Mouse (Mus musculus): Measurements from ENCODE around the gene Slc9a9.

The Slc9a9 gene

DNA sequence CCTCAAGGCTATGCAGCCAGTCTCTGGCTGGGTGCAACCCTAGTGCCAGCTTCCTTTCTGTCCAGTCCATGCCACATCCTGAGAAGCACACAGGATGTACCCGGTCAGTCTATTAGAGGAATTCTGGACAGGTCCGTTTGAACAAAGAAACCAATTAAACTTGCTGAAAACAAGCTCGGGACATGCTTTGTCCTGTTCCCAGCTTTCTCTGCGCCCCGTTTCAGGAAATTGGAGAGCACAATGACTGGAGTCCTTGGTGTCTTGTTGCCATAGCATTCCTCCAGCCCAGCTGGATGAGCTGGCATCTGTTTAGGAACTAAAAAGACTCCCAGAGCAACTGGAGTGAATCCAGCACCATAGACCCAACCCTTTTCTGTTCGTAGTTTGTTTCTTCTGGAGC lies 419.3 kb downstream of the Slc9a9 start:
- DNase-seq, result peak in 1 of 2 experiments; percentile 19

GRCm38 (mm10) chr9:95096486-95096885 lies 426.8 kb downstream of the Slc9a9 start:
- DNase-seq, result no peak

- no peak for DNase-seq
Observed at GRCm38 (mm10) chr9:95105768-95106167, 436.1 kb downstream of the Slc9a9 start.

DNA sequence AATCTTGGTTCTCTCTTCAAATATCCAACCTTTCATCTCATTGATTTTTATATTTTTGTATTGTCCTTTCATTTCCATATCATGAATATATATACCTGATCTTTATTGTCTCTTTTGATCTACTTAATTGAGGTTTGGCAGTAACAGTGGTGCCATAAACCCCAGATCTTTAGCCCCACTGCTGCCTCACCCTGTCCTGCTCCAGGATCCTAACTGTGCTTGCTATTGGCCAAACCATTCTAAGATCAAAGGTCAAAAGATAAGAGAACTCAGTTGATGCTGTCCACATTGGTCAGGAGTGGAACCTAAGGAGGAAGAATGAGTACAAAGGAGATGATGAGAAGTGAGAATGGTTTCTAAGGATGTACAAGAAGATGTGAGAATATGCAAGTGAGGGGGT lies 440.1 kb downstream of the Slc9a9 start:
- DNase-seq, result no peak

- DNase-seq, result no peak
Observed at GRCm38 (mm10) chr9:95110768-95111167, 441.1 kb downstream of the Slc9a9 start.

DNA sequence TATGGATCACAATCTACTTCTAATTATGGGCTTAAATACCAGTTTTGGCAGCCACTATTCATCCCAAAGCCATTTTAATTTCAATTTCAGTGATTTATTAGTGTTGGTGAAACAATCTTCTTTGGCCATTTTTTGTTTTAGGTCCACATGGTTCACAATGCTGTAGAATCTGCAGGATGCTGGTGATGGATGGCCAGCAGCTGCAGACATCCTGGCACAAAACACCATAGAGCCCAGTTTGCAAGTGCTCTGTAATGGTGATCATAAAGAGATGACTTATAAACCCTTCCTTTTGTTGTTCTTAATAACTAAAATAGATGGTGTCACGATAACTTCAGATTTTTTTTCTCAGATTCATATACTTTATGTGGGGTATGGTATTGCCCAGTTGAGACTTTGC lies 442.0 kb downstream of the Slc9a9 start:
- no peak for DNase-seq

DNA sequence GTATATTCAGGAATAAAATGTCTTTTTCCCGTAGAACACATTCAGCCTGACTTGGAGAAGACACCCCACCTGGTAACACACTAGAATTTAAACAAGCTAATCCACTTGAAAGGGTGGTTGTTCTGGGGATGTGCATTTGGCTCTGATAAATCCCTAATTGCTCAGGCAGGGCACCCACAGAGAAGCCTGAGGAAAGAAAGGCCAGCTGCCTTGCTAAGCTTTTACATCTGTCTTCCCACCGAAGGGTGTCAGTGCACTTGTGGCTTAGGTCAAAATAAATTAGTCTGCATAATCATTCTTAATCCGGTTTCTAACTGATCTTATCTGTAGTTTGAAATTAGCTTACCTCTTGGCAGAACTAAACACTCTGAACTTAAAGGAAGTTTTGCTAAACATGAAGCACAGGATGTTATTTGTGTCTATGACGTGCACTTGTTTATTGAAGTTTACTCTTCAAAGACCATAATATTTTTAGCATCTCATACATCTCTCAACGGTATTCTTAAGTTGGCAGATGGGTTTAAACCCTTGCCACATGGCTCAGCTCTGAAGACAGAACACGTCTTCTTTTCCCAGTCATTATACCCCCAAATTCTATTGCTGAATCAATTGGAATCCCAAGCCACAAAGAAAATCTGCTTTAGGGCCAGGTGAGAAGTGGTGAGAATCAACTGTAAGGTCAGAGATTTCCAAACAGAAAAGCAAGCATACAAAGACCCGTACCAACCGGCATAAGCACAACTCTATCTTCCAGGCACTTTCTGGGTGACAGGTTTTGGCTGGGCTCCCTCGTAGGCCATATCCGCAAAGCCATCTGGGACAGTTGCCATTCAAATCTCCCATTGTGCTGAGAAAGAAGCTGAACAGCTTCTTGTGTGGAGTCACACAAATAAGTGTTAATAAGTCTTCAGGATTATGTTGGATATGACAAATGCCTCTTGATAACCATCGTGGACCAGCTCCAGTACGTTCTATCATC lies 443.7 kb downstream of the Slc9a9 start:
- DNase-seq, result no peak

GRCm38 (mm10) chr9:95120062-95120461 lies 450.4 kb downstream of the Slc9a9 start:
- DNase-seq, result peak; percentile 15 to 18

GRCm38 (mm10) chr9:95121151-95121835 lies 451.6 kb downstream of the Slc9a9 start:
- no peak for DNase-seq

DNA sequence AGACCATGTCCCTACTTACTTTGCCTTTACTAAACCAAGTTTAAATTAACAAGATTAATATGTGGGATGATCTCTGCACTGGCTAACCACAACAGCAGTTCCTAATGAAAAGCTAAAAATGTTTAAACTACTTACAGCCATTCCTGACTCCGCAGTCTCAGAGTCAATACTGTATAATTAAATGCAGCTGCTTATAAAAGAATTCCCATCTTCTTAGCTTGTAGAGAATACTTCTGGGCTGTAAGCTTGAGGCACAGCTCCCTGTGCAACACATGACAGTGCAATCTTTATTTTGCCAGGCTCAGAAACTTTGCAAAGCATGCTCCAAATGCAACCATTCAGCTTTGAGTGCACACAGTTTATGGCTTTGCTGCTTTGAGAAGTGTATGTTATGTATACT lies 456.0 kb downstream of the Slc9a9 start:
- no peak for DNase-seq

GRCm38 (mm10) chr9:95127774-95128173 lies 458.1 kb downstream of the Slc9a9 start:
- no peak for DNase-seq

DNA sequence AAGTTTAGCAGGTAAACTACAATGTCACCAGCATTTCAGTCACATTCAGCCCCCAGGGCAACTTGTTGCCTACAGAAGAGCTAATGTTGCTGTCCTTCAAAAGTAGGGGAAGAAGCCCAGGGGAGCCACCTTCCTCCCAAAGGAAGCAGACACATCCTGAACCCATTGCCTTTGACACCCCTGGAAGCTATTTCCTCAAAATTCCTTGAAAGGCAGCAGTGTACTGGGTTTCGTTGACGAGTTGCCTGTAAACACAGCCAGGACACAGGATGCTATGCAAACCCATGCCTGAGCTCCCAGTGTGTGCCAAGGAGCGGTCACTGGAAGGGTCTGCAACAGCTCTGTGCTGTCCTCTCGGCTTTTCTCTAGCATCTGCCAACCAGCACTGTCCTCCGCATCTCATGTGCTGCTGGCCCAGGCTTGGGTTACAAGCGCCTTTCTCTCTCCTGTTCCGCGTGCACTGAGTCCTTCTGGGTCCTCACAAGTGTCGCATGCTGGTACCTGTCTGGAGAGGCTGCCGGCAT lies 479.6 kb downstream of the Slc9a9 start:
- peak; percentile 29 to 52 for DNase-seq

DNA sequence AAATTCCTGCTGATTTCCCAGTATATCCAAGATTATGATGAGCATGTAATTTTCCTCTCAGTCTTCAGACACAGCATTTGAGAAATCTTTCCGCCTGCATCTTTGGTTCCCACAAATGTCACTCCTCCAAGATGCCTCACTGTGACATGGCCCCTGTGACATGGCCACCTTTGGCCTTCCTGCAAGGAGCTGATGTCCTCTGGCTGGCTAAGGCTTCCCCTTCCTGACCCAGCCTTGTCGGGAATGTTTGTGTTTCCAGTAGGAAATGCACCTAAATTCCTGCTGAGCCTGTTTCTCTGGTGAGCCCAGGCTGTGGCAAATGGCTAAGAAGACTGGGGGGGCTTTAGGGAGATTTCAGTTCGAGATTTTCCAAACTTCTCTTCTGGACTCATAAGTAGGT lies 480.4 kb downstream of the Slc9a9 start:
- DNase-seq, result peak; percentile 41 to 69

DNA sequence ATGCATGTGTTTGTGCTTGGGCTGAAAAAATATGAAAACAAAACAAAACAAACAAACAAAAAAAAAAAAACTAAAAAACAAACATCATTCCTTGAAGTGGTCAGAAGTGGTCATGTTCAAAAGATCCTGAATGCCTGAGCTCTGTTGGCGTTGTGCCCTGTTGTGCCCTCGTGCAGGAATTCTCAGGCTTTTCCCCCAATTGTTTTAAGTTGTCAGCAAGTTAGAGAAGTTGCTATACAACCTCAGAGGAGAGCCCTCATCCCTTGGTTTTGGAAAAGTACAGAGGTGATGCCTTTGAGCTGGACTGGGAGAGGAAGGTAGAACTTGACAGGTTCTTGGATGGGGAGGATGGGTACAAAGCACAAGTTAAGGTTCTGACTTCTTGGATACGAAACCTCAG lies 480.9 kb downstream of the Slc9a9 start:
- DNase-seq, result peak; percentile 21 to 35

GRCm38 (mm10) chr9:95150998-95151397 lies 481.3 kb downstream of the Slc9a9 start:
- DNase-seq, result no peak

GRCm38 (mm10) chr9:95151746-95152145 lies 482.0 kb downstream of the Slc9a9 start:
- DNase-seq, result no peak

DNA sequence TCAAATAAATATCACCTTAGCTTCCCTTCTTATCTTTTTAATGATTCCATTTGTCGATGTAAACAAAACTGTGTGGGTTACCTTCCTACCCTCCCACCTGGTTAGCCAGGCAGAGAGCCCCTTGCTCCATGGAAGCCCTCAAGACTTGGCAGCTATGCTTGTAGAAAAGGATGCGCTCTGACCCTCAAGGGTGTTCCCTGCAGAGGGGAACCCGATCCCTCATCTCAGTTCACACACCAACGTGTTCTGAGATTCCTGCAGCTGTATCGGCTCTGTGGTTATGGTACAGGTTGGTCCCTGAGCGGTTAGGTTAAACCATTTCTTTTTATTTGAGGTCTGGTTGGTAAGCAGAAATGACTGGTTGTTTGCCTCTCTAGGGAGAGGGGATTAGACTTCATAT lies 484.3 kb downstream of the Slc9a9 start:
- DNase-seq, result no peak

DNA sequence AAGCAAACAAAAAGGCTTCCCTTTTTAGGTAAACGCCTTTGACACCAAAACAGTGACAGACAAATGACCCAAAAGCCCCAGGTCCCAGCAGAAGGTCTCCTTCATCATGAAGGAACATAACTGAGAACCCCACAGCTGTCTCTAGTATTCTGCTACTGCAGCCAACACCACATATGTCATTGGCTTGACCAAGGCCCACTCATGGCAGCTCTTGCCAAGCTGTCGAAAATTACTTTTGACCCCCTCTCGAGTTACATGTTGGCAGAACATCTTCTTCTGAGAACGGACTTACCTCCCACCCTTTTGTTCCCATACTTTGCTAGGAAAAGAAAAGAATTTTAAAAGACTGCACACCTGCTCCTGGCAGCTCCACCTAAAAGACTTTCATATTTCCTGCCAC lies 488.2 kb downstream of the Slc9a9 start:
- DNase-seq, result no peak

DNA sequence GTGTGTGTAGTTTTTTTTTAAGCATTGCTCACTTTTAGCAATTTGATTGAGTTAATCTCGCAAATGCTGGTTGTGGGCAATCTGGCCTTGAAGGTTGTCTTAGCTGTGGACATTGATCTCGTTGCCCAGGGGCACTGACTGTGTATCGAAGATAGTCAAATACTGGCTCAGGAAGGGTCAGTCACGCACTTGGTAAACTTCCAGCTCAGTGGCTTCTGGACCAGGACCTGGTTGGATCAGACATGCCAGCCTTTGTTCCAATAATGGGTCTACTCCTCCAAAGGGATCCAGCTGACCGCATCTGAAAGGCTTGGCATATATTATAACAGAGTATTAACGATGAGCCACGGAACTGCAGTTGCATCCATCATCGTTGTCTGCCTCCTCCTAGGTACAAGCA lies 489.2 kb downstream of the Slc9a9 start:
- no peak for DNase-seq

- DNase-seq, result no peak
Observed at GRCm38 (mm10) chr9:95160575-95161300, 491.0 kb downstream of the Slc9a9 start.

GRCm38 (mm10) chr9:95161699-95162098 lies 492.0 kb downstream of the Slc9a9 start:
- DNase-seq, result no peak

DNA sequence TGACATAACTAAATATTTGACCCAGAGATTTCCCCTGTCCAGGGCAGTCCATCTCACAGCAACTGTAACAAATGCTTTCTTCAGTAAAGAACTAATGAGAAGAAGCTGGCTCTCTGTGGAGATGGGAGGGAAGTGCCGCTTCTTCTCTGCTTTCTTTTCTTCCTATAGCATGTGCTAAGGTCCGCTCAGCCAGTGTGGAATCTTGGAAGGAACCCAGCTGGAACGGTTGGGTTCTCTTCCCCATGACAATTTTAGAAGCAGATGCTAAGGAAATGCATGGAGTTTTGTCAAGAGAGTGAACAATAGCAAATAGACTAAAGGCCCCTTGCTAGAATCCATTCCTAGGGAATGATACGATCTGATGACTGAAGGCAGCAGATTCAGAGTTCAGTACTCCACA lies 496.5 kb downstream of the Slc9a9 start:
- no peak for DNase-seq

- no peak for DNase-seq
Observed at GRCm38 (mm10) chr9:95167806-95168205, 498.1 kb downstream of the Slc9a9 start.
